ENCODE assay signal across 14 mouse cellular contexts in the genomic region with DNA sequence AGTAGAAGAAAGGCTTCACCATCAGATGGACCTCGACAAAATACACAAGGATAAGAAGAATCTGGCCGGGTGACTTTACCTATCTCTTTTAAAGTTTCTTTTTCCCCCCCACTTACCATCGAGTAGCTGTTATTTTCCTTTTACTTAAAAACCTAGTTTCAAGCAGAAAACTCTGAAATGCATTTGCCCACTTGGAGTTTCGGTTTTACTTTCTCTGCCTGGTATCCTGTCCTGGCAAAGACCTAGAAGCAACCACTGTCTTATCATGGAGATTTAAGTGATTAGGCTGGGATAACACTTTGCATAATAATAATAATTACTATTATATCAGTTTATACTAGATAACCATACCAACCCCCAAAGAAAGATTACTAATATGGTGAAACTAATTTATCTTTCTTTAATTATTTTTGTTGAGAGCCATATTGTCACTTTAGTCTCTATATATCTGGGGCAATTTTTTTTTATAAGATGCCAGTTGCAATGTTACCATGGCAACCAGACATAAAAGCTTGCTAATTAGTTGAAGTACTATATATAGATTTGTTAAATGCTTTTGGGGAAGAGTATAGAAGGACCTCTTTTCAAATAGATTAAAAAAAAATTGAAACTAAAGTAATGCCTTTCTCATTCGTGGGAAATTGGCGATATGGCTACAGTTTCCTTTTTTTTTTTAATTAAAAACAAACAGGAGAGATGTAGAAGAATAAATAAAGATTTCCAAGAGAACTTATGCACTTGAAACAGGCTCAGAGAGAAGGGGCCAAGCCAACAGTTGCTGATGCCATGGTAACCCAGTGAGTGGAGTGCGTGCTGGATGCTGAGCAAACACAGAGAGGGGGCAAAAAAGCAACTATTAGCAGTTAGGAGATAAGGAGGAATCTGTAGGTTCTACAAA.
A peak's percentile ranks its signal among the peaks of the same experiment; 100 is the strongest.
DNase-seq lines count a peak whose midpoint lies in the region; ATAC-seq and TF ChIP-seq lines count a peak whose summit lies in the region.
"Had no signal": no experiment of that assay in that cellular context is flagged by ENCODE, and none has a peak within 500 bp of the region (broad histone marks: within the 10 kb centered on the region; RNA-seq: fewer than 3 reads in every experiment).

No protein-coding gene starts in this region.

- TF ChIP-seq CTCF in heart, adult 2 months (IDR thresholded peaks at IDR 0.05), result no peak

- no peak overlapping the region for H3K4me3 ChIP-seq in heart, adult 2 months
- H3K4me3 ChIP-seq in intestine, embryonic 16.5 days (ENCODE audit: low read length), result no peak overlapping the region
- H3K4me3 ChIP-seq in liver, embryonic 12.5 days, result no peak overlapping the region
- H3K4me3 ChIP-seq: liver, embryonic 15.5 days had no signal

- 78% methylated on average over 7 of the region's 7 CpGs for WGBS in heart, adult 2 months
- 63% methylated on average over 7 of the region's 7 CpGs for WGBS in intestine, embryonic 16.5 days
- WGBS in liver, embryonic 12.5 days (ENCODE audit: insufficient replicate concordance), result 71% methylated on average over 7 of the region's 7 CpGs

- no peak overlapping the region for H3K4me2 ChIP-seq in intestine, embryonic 16.5 days (ENCODE audit: low read depth, low read length)
- no peak overlapping the region for H3K4me2 ChIP-seq in liver, embryonic 12.5 days
- H3K4me2 ChIP-seq: liver, embryonic 15.5 days had no signal

- H3K27ac ChIP-seq in heart, adult 2 months, result peak overlapping the region; percentile 24; the same call in 1 of the 2 replicates
- H3K27ac ChIP-seq in intestine, embryonic 16.5 days (ENCODE audit: low read length), result peak overlapping the region; percentile 55; the same call in 1 of the 2 replicates
- H3K27ac ChIP-seq in liver, embryonic 12.5 days, result no peak overlapping the region
- H3K27ac ChIP-seq: liver, embryonic 15.5 days; macrophage had no signal

- no peak for ATAC-seq in intestine, embryonic 16.5 days
- ATAC-seq in liver, embryonic 12.5 days, result no peak
- ATAC-seq: hindbrain, embryonic 16.5 days had no signal

- H3K36me3 ChIP-seq in heart, adult 2 months (ENCODE audit: control insufficient read depth, insufficient read depth, low read length), result no peaks in the 10 kb centered on the region; the same call in 1 of the 2 replicates
- no peaks in the 10 kb centered on the region for H3K36me3 ChIP-seq in intestine, embryonic 16.5 days (ENCODE audit: control insufficient read depth, insufficient read depth, low read length)
- no peaks in the 10 kb centered on the region for H3K36me3 ChIP-seq in liver, embryonic 12.5 days
- H3K36me3 ChIP-seq: liver, embryonic 15.5 days had no signal

- intact Hi-C loops in heart, adult 2 months (cut with DNase I), result no loop called here
- intact Hi-C loops in heart, postnatal 36 days (cut with DNase I), result no loop called here

- H3K4me1 ChIP-seq in heart, adult 2 months (ENCODE audit: control insufficient read depth, insufficient read depth, low read length), result peaks cover 11% of the 10 kb centered on the region
- H3K4me1 ChIP-seq in intestine, embryonic 16.5 days (ENCODE audit: control insufficient read depth, insufficient read depth, low read length), result peaks cover 36% of the 10 kb centered on the region
- H3K4me1 ChIP-seq in liver, embryonic 12.5 days, result peaks cover 13% of the 10 kb centered on the region; the same call in 1 of the 2 replicates

- no peak for DNase-seq in heart, adult 2 months
- no peak for DNase-seq in heart, adult 11 months
- peak; percentile 18 for DNase-seq in CD4-positive helper T cell, adult 2 months (ENCODE audit: low read depth, low spot score)
- DNase-seq in brain, adult 2 months (ENCODE audit: low read depth, low spot score), result peak; percentile 61
- DNase-seq in testis, postnatal 14 days (ENCODE audit: low spot score), result no peak
- no peak for DNase-seq in heart, postnatal 36 days
- DNase-seq: cerebellum, adult 8-10 months; right cerebral cortex, postnatal 25 days; thymus, adult 18-20 months had no signal

- no peak overlapping the region for H3K9ac ChIP-seq in heart, adult 2 months (ENCODE audit: low read depth, low read length)
- H3K9ac ChIP-seq in intestine, embryonic 16.5 days (ENCODE audit: low read depth, low read length), result no peak overlapping the region
- no peak overlapping the region for H3K9ac ChIP-seq in liver, embryonic 12.5 days
- H3K9ac ChIP-seq: liver, embryonic 15.5 days had no signal

- no peaks in the 10 kb centered on the region for H3K27me3 ChIP-seq in heart, adult 2 months (ENCODE audit: control insufficient read depth, insufficient read depth, low read length)
- H3K27me3 ChIP-seq in intestine, embryonic 16.5 days (replicated peaks; ENCODE audit: control insufficient read depth, insufficient read depth, low read length), result no peaks in the 10 kb centered on the region
- no peaks in the 10 kb centered on the region for H3K27me3 ChIP-seq in liver, embryonic 12.5 days (replicated peaks)
- H3K27me3 ChIP-seq: liver, embryonic 15.5 days had no signal

- H3K9me3 ChIP-seq in intestine, embryonic 16.5 days (ENCODE audit: control insufficient read depth, low read length), result no peaks in the 10 kb centered on the region
- H3K9me3 ChIP-seq in liver, embryonic 12.5 days (replicated peaks), result no peaks in the 10 kb centered on the region
- H3K9me3 ChIP-seq: liver, embryonic 15.5 days had no signal

- H3K79me2 ChIP-seq in heart, adult 2 months (replicated peaks; ENCODE audit: control insufficient read depth, insufficient read depth, low read length), result peaks cover 3% of the 10 kb centered on the region

- no peak for TF ChIP-seq POLR2A in heart, adult 2 months (IDR thresholded peaks at IDR 0.05; ENCODE audit: insufficient read depth, low read depth, low read length)

- no peak for TF ChIP-seq EP300 in heart, adult 2 months (IDR thresholded peaks at IDR 0.05; ENCODE audit: insufficient read depth, low read depth, low read length)

Comparison
In these comparisons a context has a peak if more than half of its experiments do, and no peak if none do; other contexts are left out.
1. DNase-seq: peak in CD4-positive helper T cell, adult 2 months (single experiment) and brain, adult 2 months (single experiment); none in heart, adult 2 months (0 of 2), heart, adult 11 months (single experiment), testis, postnatal 14 days (single experiment) and heart, postnatal 36 days (0 of 2).